Mouse (Mus musculus) midbrain, postnatal 0 days (tissue): ENCODE results near the gene Ripor1. TPM values are rescaled to one million over a fixed set of nuclear protein-coding genes. Genes with fewer than 3 reads are reported as not detected.
"Not testable (repeated sequence)": the region's sequence is repeated elsewhere in the genome, so short reads cannot be mapped to it uniquely, and the experiment has no call there.

Experiments
- ATAC-seq: fragments of 200-750 bp; cut with Nextera tagmentation; 2 replicates; pipeline ENCODE4 v1.8.0; 2017; ENCODE audit warnings: moderate number of reproducible peaks, mild to moderate bottlenecking, moderate TSS enrichment, moderate library complexity; ENCODE audit not compliant: low FRiP score
- DNase-seq: peaks from one replicate; pipeline ENCODE4 v3.0.0-alpha.2; 2015; ENCODE audit warnings: low spot score
- H3K27ac ChIP-seq: fragments of 300-500 bp; sonication (generic); 2 replicates; pipeline ENCODE4 v1.5.1; 2014; ENCODE audit warnings: low read depth, mild to moderate bottlenecking, low read length, mixed read lengths
- H3K27me3 ChIP-seq: fragments of 300-500 bp; sonication (generic); 2 replicates; pipeline ENCODE4 v1.6.1; 2014; ENCODE audit warnings: low read length, control low read depth, mixed read lengths; ENCODE audit not compliant: insufficient read depth
- H3K36me3 ChIP-seq: fragments of 300-500 bp; sonication (generic); 2 replicates; pipeline ENCODE4 v1.6.1; 2014; ENCODE audit warnings: low read length, control low read depth, mixed read lengths; ENCODE audit not compliant: insufficient read depth
- H3K4me1 ChIP-seq: fragments of 300-500 bp; sonication (generic); 2 replicates; pipeline ENCODE4 v1.6.1; 2014; ENCODE audit warnings: mild to moderate bottlenecking, control low read depth, antibody characterized with exemption, low read length, mixed read lengths; ENCODE audit not compliant: insufficient read depth
- H3K4me2 ChIP-seq: fragments of 300-500 bp; sonication (generic); 2 replicates; pipeline ENCODE4 v1.6.1; 2014; ENCODE audit warnings: low read depth, mild to moderate bottlenecking, low read length, mixed read lengths; ENCODE audit not compliant: poor library complexity, severe bottlenecking
- H3K4me3 ChIP-seq: fragments of 300-500 bp; sonication (generic); 2 replicates; pipeline ENCODE4 v1.5.1; 2014; ENCODE audit warnings: low read depth, mild to moderate bottlenecking, low read length, moderate library complexity
- H3K9ac ChIP-seq: fragments of 300-500 bp; sonication (generic); replicated peaks from 2 replicates; pipeline ENCODE4 v1.6.1; 2014; ENCODE audit warnings: mild to moderate bottlenecking, low read length, moderate library complexity, mixed read lengths; ENCODE audit not compliant: poor library complexity, severe bottlenecking
- H3K9me3 ChIP-seq: fragments of 300-500 bp; sonication (generic); 2 replicates; pipeline ENCODE4 v1.6.1; 2016; ENCODE audit warnings: low read length, control low read depth
- CTCF ChIP-seq: IDR thresholded peaks from 2 replicates; pipeline ENCODE4 v1.5.1; 2016; ENCODE audit warnings: antibody characterized with exemption, mild to moderate bottlenecking
- WGBS: fragments of 180-500 bp; shearing (Covaris S2); extraction: QIAGEN DNeasy Blood & Tissue Kit; methylation state at CpG from one replicate; pipeline ENCODE4 v1.1.7; 2014; 5-methylcytosine and 5-hydroxymethylcytosine counted together
- polyA plus RNA-seq: library from polyadenylated mRNA; unstranded; fragments of >200 nt; fragmentation: Nextera tagmentation; extraction: Ambion mirVana; gene quantifications from 2 replicates; pipeline ENCODE4 v1.2.1, GENCODE M21; 2015
- total RNA-seq: library from RNA; depleted of rRNA; stranded (reverse); fragments of >200 nt; gene quantifications from 2 replicates; pipeline ENCODE4 v1.2.3, GENCODE M21; 2014

Gene Ripor1
- total and polyA plus RNA-seq, 2 experiments from 2014 or later, result 12.6 to 32.7 TPM

DNA sequence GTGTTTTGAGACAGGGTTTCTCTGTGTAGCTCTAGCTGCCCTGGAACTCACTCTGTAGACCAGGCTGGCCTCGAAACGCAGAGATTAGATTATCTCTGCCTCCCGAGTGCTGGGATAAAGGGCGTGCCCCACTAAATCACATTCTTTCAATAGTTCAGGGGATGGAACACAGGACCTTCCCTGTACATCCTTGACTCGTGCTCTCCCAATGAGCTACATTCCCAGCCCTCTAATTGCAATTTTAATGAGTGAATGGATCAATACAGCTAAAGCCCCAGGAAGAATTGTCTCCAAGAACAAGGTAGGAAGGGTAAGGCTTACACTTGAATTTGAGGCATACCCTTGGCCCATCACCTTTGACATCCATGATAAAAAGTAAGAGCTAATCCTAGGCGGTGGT, 6.3 kb upstream of the Ripor1 start:
- H3K27me3 ChIP-seq, result no peaks in the 10 kb centered on the region
- no peak for DNase-seq
- no peak overlapping the region for H3K27ac ChIP-seq
- H3K36me3 ChIP-seq, result no peaks in the 10 kb centered on the region
- 83% methylated on average over 6 of the region's 6 CpGs for WGBS
- no peaks in the 10 kb centered on the region for H3K9me3 ChIP-seq
- no peak for ATAC-seq
- no peak overlapping the region for H3K4me3 ChIP-seq
- no peaks in the 10 kb centered on the region for H3K4me1 ChIP-seq
- no peak overlapping the region for H3K4me2 ChIP-seq
- TF ChIP-seq CTCF, result no peak
- no peak overlapping the region for H3K9ac ChIP-seq

DNA sequence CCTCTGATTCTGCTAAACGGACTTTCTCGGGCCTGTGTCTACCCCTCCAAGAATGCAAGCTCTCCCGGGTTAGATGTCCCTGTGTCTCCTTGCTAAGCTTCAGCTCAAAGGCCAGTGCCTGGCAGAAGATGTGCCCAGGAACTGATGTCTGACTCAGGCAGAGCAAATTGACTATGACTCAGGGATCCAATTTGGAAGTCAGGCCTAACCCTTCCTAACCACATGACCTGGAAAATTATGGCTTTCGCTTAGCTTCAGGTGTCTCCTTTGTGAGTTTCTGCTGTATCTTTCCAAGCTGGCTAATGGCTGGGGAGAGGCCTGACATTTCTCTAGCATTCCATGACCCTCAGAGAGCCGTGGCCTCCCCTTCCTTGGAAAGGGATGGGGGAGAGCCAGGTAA, 3.8 kb upstream of the Ripor1 start:
- H3K9ac ChIP-seq, result no peak overlapping the region
- no peak overlapping the region for H3K4me3 ChIP-seq
- no peaks in the 10 kb centered on the region for H3K9me3 ChIP-seq
- ATAC-seq (no peak), DNase-seq (no peak)
- H3K4me1 ChIP-seq, result no peaks in the 10 kb centered on the region
- H3K27me3 ChIP-seq, result no peaks in the 10 kb centered on the region
- 71% methylated on average over 5 of the region's 5 CpGs for WGBS
- H3K27ac ChIP-seq, result no peak overlapping the region
- H3K36me3 ChIP-seq, result no peaks in the 10 kb centered on the region
- no peak overlapping the region for H3K4me2 ChIP-seq
- TF ChIP-seq CTCF, result no peak

DNA sequence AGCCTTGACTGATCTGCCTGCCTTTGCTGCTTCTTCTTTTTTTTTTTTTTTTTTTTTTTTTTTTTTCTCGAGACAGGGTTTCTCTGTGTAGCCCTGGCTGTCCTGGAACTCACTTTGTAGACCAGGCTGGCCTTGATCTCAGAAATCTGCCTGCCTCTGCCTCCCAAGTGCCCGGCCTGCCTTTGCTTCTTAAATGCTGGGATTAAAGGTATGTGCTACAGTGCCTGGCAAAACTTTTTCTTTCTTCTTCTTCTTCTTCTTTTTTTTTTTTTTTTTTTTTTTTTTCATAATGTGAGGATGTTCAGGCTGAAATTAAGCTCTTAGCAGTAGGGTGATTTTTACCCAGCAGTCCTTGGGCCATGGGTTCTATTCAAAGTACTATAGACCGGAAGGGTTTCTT, 2.5 kb upstream of the Ripor1 start:
- H3K4me1 ChIP-seq, H3K4me3 ChIP-seq, H3K36me3 ChIP-seq, H3K4me2 ChIP-seq, H3K9ac ChIP-seq, H3K9me3 ChIP-seq, DNase-seq, ATAC-seq, H3K27ac ChIP-seq, H3K27me3 ChIP-seq: not testable (repeated sequence)
- 93% methylated on average over 2 of the region's 3 CpGs for WGBS

DNA sequence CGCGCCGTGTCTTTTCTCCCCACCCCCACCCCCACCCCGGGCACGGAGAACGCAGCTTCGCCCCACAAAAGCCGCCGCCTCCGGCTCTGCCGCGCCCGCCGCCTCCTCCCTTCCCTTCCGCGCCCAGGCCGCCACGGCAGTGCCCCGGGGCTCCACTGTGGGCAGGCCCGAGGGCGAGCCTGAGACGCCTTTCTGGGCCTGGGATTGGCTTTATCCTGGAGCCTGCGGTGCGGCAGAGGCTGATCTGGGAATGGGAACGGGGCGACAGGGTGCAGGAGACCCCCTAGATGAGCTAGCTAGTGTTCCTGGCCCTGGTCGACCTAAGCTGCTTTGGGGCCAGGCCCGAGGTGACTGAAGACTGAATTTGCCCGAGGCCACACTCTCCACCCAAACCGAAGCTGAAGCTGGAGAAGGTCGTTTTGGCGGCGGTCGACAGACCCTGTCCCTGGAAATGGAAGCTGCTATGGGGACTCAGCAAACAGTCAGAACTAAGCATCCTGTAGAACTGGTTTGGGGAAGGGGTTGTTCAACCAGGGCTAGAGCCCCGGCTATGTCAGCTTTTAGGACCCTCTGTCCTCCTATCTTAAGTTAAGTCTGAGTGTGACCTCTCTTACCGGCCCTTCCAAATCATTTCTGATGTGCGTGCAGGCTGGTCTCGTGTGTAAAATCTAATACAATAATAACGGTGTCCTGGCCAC, 585 bp downstream of the Ripor1 start:
- Histone ChIP-seq H3K27ac (peak overlapping the region; percentile 95), H3K4me3 (peak overlapping the region; percentile 94), H3K9ac (peak overlapping the region; percentile 98), H3K9me3 (no peaks in the 10 kb centered on the region), H3K4me1 (peaks cover 4% of the 10 kb centered on the region; the same call in 1 of the 2 replicates), H3K27me3 (no peaks in the 10 kb centered on the region), H3K4me2 (peak overlapping the region; percentile 90), H3K36me3 (no peaks in the 10 kb centered on the region)
- WGBS, result under 1% methylated on average over 25 of the region's 39 CpGs
- DNase-seq (no peak), ATAC-seq (peak; percentile 39)
- TF ChIP-seq CTCF, result no peak

DNA sequence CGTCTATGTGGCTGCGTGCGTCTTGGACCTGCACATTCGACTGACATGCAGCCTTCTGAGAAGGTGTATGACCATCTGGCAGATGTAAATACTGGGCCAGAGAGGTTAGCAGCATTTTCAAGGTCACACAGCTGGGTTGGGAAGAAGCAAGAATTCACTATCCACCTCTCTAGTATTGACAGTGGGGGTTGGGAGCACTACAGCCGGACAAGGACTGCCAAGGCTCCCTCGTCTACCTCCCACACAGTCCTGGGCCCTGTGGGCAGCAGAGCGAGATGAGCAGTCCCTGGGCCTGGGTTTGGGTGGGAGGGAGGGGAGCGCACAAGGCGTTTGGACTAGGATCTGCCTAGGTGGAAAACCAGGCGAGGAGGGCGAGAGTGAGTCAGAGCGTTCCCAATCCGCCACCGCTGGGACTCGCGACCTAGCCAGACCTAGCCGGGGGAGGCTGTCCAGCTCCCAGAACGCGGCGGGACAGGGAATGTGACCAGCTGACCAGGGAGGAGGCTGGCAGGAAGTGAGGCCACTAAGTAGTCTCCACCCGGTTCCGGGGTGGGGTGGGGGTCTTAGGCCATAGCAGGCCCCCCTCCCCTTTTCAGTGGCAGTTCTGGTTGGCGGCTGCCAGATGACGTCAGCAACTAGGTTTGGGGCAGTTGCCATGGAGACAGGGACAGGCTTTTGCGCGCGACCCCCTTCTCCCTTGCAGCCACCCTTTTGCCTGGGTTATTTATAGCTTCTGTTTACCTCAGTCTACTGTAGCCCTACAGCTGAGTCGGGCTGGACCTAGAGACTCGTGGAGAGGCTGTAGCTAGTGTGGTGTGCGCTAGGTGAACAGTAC, 1.4 kb downstream of the Ripor1 start:
- peak; percentile 82 for ATAC-seq
- no peak for TF ChIP-seq CTCF
- peak; percentile 95 for DNase-seq
- Histone ChIP-seq H3K9me3 (no peaks in the 10 kb centered on the region), H3K27ac (peak overlapping the region; percentile 95), H3K9ac (peak overlapping the region; percentile 98), H3K4me3 (peak overlapping the region; percentile 94), H3K4me2 (peak overlapping the region; percentile 90), H3K4me1 (peaks cover 4% of the 10 kb centered on the region; the same call in 1 of the 2 replicates), H3K27me3 (no peaks in the 10 kb centered on the region), H3K36me3 (no peaks in the 10 kb centered on the region)
- WGBS, result under 1% methylated on average over 30 of the region's 30 CpGs

DNA sequence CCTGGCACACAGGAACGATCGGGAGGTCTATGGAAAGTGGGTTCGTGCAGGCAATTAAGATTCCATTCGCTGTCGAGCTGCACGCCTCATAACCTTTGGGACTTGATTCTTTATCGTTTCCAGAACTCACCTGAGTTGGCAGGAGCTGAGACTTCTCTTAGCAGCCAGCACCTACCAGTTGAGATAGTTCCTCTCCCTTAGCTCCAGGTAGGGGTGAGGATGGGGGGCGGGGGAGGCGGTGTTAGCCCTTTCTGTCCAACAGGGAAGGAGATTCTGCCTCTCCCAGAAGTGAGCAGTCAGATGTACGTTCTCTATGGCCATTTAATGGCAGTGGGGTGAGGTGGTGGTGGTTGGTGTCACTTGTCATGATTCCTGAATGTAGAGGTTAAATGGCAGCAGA, 2.0 kb downstream of the Ripor1 start:
- Histone ChIP-seq H3K27me3 (no peaks in the 10 kb centered on the region; the same call in 1 of the 2 replicates), H3K4me3 (peak overlapping the region; percentile 94), H3K9me3 (no peaks in the 10 kb centered on the region), H3K4me2 (peak overlapping the region; percentile 90), H3K9ac (peak overlapping the region; percentile 98), H3K4me1 (peaks cover 4% of the 10 kb centered on the region; the same call in 1 of the 2 replicates), H3K36me3 (0 out of 2 replicates have a peak, but pooled peaks cover 3% of the 10 kb centered on the region), H3K27ac (peak overlapping the region; percentile 95)
- DNase-seq, result no peak
- no peak for ATAC-seq
- TF ChIP-seq CTCF, result no peak
- 6% methylated on average over 10 of the region's 10 CpGs for WGBS
